Mouse (Mus musculus): ENCODE measurements around the gene Nhp2.

DNA sequence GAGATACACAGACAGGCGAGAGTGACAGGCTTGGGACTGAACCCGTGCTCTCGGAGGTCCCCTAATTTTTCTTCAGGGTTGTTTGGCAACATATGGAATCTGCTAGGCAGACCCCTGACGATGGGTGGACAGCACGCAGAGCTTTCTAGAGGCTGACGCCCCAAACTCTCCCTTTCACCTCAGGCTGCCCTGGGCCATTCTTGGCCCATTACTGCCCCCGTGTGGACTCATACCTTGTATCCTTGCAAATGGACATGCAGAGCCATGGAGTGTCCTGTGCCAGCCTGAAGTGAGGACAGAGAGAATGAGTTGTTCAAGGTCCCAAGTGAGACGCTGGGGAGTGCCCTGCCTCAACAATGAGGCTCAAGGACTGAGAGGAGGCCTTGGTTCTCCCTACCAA lies 36.8 kb upstream of the Nhp2 start:
- TF ChIP-seq CTCF (IDR thresholded peaks at IDR 0.05 in 2 of 3, conservative IDR thresholded peaks at IDR 0.05 in 1 of 3; ENCODE audit: control insufficient read depth in 1 of 3, insufficient read depth in 1 of 3, low read depth in 2 of 3, low read length in 3 of 3, poor library complexity in 1 of 3, severe bottlenecking in 1 of 3), result peak; percentile 62 to 93 (median 80); a peak in 5 of 6 replicates
- TF ChIP-seq NELFE (IDR thresholded peaks at IDR 0.05; ENCODE audit: low read depth, low read length), result no peak
- TF ChIP-seq UBTF (IDR thresholded peaks at IDR 0.05; ENCODE audit: borderline replicate concordance, insufficient read depth, low read depth, low read length), result no peak
- no peak for TF ChIP-seq TBP (IDR thresholded peaks at IDR 0.05; ENCODE audit: low read depth, low read length)
- no peak for TF ChIP-seq POLR2A (IDR thresholded peaks at IDR 0.05; ENCODE audit: control insufficient read depth in 1 of 2, insufficient read depth in 1 of 2, low read depth in 1 of 2, low read length in 2 of 2, poor library complexity in 1 of 2)

Measured in MEL (cell line).